Mouse (Mus musculus): Measurements from ENCODE around the gene Limk2.

GRCm38 (mm10) chr11:3416399-3416798 is 7.4 kb upstream of the Limk2 start:
- TF ChIP-seq EP300 (IDR thresholded peaks at IDR 0.05; ENCODE audit: low read depth), result no peak
- no peak for TF ChIP-seq CTCF (IDR thresholded peaks at IDR 0.05; ENCODE audit: low read depth)

Data from heart, postnatal 0 days (tissue).